Mouse (Mus musculus): Measurements from ENCODE around the gene Ssb.

Ssb gene

DNA sequence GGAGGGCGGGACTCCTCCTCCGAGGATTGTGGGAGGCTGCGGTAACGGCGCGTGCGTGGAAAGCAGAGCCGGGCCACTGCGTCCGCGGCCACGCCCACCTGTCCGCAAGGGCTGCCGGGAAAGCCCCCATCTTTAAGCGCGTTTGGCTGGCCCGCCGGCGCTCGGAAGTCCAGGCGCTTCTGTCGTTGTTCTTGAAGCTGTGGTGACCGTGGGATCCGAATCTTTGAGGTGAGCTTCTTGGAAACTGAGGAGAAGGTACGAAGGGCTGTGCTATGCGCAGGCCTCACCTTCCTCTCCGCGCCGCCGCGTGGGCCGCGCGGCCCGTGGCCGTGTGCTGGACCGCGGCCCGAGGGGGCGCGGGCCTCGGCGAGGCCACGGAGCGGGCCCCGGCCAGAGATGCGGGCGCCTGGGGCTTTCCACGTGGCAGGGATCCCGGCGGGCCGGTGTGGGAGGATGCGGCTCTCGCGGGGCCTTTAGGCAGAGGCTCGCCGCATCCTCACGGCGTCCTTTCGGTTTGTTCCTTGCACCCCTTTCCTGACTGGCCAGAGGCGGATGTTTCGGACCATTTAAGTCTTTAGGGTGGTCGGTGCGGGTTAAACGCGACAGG is at the start of gene Ssb:
Gene Ssb (plus strand): TSS at position 78 of the 607 bp plus-strand sequence.
- peak; percentile 97 for DNase-seq

DNA sequence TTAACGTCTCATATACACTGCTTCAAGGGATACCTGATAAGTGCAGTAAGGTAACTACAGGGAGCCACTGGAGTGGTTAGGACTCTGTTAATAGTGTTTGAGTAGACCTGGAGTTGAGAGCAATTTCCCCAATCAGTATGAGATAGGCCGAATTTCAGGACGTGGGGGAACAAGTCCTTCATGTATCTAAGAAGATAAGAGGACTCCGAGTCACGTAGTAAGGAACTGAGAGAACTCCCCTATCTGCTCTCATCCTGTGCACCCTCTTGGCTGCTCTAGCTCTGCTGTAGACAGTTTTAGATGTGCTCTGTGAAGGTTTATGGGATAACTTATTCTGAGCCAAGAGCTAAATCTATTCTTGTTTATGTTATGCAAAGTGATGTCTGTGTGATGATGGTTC is 44.8 kb upstream of the Ssb start:
- no peak for DNase-seq

DNA sequence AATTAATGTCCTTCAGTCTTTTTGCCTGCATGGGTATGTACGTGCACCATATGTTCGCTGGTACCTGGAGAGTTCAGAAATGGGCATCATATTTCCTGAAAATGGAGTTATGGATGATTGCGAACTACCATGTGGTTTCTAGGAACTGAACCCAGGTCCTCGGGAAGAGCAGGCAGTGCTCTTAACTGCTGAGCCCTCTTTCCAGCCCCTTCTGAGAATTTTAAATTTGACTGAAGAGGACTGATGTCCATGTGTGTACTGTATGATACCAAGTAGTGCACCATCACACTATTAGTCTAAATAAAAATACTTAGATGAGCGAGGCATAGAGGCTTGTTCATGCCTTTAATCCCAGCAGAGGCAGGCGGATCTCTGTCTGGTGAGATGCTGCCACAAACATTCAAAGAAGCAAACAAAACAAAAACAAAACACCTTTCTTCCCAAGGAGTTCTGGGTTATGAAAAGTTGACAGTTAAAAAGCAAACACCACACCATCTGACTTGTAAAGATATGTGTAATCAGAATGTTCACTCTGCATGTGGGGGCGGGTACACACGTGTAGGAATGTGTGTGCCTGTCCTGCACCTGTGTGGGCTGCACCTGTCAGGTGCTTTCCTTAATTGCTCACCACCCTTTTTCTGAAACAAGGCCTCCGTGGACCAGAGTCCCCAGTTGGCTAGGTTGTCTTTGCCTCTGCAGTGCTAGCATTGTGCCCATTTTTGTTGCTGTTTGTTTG is 42.8 kb upstream of the Ssb start:
- DNase-seq: no peak

DNA sequence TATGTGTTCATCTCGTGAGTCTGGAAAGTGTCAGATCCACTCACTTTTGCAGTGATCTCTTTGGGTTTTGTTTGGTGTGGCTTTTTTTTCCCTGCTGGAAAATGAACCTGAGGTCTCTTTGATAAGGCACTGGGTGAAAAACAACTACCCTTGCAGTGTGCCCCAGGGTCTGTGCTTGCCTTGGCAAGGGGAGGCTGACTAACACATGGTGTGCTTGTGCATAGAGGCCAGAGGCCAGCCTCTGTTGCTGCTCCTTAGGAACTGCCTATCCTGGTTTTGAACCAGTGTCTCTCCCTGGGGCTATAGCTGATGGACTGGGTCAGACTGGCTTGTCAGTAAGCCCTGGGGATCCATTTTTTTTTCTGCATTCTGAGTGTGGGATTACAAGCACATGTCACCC is 41.2 kb upstream of the Ssb start:
- no peak for DNase-seq

DNA sequence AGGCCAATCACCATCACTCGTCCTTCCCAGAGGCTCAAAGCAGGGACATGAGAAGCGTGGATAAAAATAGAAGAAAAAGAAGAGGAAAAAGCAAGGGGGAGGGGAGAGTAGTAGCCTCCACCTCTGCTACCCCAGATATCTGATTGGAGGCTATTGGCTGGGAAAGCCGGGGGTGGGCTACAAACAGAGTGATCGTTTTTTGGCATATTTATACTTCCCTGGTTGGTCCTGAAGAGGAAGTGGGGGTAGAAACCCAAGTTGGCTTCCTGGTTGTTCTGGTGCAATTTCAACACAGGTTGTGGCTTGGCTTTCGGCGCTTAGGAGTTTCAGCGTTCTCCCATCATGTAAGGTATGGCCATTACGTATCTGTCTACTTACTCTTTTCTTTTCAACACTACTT is 39.7 kb upstream of the Ssb start, which contains the start of gene Klhl23:
Gene Klhl23 (plus strand): TSS at position 234 of the 400 bp plus-strand sequence.
- DNase-seq: peak; percentile 37

DNA sequence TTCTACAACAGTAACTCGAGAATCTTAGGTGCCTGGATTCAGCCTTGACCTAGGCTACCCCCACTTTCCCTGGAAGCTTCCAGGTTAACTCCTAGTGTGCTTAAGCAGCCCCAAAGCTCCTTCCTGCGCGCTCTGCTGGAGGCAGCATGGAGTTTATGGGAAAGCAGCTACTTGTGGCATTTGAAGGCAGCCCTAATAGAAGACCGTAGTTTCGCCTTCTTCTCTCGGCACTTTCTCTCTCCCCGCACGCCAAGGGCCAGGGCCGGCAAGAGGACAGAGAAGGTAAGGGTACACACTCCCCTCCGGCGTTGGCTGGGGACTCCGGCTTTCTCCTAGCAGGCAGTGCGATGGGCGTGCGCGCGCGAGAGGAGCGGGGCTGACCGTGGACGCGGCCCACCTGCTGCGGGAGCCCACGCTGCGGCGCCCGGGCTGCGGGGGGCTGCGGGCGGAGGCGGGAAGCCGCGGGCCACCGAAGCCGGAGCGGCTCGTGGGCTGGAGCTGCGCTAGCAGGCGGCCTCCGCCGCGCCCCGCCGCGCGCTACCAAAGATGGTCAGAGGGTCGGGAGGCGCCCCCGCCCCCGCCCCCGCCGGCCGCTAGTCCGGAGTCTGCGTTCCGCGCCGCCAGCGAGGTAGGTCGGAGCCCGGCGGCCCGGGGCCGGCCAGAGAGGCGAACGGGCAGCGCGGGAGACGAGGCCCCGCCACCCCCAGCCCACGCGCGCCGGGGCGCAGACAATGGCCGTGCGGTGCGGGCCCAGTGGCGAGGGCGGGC is 38.8 kb upstream of the Ssb start:
- DNase-seq: peak; percentile 28

DNA sequence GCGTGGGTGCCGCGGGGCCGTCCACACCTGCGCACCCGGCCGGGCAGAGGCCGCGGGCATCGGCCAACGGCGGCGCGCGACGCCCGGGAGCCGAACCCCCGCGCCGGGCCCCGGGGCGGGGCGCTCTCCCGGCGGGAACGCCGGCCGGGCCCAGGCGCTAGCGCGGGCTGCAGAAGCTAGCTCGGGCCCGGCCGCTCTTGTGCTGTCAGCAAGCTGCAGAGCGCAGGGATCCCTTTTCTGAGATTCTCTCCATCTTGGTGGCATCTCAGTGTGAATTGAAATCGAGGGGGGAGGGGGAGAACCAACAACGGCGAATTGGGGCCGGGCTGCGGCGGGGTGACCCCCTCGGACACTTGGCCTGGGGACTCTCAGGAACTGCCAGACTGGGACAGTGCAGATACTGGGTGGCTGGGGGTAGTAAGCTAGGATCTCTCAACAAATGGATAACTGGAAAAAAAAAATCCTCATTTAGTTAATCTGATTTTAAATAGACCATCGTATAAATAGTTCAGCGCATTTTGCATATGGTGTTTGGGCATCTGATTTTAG is 38.2 kb upstream of the Ssb start:
- peak; percentile 27 for DNase-seq

DNA sequence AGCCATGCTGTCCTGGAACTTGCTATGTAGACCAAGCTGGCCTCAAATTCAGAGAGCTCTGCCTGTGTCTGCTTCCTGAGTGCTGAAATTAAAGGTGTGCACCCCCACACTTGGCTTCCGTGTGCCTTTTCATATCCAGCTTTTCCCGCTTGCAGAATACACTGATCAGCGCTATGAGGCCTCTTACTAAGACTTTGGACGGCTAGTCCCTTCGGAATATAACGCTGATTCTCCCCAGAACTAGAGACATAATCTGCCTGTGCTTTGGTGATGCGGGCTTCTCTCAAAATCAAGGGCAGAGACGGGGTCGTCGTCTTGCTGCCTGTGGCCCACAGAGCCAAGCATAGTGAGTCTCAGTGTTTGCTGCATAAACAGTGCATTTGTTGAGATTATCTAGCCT is 35.5 kb upstream of the Ssb start:
- no peak for DNase-seq

DNA sequence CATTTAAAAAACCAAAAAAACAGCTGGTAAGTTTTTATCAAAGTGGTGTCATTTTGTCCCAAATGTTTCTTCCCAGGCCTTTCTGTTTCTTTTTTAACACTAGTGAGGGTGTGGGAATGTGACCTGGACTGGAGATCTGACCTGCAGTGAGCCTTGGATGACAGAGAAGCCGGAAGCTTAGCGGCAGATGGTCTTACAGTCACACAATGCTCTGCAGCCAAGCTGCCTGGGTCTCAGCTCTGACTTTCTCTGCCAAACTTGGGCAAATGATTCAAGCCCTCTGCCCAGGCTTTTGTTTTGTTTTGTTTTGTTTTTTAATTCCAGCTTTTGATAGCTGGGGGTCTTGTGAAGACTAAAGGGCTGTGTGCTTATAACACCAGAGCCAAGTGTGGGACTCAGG is 35.0 kb upstream of the Ssb start:
- peak; percentile 41 for DNase-seq

DNA sequence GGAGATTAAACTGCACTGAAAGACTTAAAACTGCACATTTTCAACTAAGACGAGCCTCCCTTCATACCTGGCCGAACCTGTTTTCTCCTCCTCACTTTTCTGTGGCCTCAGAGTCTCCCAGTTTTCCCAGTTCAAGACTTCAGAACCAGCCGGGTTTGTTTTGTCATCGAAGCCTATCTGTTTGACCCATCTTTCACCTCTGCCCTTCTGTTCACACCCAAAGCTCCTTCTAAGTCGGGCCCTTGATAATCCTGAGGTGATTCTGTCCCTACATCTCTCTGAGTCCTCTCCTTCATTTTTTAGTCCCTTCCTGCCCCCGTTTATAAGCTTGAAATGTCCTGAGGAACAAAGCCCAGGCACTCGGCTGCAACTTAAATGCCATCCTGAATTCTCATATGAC is 33.3 kb upstream of the Ssb start:
- no peak for DNase-seq

DNA sequence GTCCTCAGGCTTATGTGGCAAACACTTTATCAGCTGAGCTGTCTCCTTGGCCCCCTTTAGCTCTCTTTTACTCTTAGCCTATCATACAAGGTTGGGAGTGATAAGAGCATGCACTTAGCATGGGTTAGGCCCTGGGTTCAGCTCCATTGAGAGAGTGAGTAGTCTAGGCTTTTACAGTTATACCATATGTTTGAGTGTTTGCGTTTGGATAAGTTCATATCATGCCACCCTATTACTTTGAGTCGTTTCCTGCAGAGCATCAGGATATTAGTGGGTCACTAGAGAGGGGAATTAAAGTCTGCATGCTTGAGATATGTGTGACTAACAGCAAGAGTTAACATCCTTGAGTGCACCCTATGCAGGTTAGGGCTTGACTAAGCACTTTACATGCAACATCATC is 31.7 kb upstream of the Ssb start:
- no peak for DNase-seq

DNA sequence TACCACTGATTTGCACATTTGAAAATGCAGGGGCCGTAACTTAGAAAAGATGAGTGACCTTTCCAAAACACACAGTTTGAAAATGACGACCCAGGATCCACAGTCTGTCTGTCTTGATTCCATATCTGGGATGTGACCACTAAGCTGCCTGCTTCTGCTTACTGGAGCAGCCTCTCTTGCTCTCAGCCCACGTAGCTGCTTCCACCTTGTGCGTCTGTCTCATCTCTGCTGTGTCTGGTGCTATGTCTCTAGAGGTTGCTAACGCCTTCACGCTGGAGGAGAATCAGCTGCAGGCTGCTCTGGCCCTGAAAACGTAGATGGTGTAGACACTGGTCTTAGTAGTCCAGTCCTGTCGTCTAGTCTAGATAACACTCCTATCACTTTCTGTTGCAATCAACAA is 31.2 kb upstream of the Ssb start:
- no peak for DNase-seq

DNA sequence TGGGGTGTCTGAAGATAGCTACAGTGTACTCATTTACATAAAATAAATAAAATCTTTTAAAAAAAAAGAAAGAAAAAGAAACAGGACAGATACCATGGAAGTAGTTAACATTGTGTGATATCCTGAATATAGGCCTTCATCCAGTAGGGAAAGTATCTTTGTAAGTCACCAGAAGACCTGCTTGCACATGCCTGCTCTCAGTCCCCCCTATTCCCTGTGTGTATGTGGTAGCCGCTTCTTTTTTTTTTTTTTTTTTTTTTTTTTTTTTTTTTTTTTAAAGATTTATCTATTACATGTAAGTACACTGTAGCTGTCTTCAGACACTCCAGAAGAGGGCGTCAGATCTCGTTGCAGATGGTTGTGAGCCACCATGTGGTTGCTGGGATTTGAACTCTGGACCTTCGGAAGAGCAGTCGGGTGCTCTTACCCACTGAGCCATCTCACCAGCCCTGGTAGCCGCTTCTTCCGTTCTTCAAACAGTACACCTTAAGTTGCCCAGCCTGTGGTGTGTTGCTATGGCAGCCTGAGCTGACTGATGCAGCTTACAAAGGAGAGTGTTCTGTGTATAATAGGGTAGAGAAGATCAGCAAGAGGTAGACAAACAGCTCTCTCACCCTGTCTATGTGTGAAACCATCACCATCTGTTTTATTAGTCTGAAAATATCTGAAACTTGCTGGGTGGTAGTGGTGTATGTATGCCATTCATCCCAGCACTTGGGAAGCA is 24.0 kb upstream of the Ssb start:
- no peak for DNase-seq

DNA sequence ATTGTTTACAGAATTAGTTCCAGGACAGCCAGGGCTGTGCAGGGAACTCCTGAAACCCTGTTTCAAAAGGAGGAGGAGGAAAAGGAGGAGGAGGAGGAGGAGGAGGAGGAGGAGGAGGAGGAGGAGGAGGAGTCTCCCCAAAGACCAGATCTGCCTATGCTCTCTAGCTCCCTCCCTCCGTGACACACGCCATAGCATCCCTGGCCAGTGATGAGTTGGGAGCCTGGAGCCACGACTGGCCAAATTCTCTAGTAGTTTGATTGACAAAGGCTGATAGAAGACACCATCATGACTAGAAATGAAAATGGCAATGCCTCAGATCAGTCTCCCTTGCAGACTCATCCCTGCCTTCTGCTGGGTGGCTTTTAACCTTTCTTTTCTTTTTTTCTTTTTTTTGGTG is 23.4 kb upstream of the Ssb start:
- no peak for DNase-seq

DNA sequence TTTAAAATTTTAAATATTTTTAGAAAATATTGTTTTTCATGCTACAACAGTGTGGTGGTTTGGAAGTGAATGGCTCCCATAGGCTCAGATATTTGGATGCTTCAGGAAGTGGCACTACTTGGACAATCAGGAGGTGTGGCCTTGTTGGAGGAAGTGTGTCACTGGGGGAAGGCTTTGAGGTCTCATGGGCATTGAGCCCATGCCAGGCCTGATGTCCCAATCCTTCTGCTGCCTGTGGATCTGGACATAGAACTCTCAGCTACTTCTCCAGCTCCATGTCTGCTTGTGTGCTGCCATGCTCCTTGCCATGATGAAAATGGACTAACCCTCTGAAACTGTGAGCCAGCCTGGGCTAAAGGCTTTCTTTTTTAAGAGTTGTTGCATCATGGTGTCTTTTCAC is 22.7 kb upstream of the Ssb start:
- no peak for DNase-seq

DNA sequence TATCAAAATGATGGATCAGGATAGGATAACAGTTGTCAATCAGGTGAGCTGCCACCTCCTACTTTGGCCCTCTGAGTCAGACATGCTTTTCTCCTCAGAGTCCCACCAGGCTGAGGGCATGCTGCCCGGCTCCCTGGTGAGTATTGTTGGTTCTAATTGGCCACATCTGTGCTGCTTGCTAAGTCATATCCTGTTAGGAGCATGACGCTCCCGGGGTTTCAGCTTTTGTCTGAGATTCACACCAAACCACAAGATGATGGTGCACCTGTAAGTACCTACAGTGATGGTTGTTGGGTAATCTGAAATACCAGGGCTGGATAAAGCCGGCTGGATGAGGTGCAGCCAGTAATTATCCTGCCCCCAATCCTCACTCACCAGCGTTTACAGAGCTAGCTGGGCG is 21.1 kb upstream of the Ssb start:
- DNase-seq: no peak

DNA sequence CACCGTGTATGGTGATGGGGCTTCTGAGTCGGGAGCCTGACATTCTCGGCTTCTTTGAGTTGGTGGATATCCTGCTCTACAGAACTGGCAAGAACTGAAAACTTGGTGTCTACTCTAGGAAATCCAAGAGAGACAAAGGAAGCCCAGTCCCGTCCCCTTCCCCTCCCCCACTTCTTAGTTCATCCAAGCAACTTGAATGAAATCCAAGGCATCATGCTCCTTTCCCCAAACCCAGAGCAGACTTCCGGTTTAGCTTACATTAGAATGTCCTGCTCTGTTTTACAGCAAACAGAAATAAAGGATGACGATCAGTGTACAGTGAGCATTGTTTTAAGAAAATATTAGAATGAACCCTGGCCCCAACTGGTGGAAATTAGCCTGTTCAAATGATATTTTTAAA is 12.1 kb upstream of the Ssb start:
- peak; percentile 32 for DNase-seq

DNA sequence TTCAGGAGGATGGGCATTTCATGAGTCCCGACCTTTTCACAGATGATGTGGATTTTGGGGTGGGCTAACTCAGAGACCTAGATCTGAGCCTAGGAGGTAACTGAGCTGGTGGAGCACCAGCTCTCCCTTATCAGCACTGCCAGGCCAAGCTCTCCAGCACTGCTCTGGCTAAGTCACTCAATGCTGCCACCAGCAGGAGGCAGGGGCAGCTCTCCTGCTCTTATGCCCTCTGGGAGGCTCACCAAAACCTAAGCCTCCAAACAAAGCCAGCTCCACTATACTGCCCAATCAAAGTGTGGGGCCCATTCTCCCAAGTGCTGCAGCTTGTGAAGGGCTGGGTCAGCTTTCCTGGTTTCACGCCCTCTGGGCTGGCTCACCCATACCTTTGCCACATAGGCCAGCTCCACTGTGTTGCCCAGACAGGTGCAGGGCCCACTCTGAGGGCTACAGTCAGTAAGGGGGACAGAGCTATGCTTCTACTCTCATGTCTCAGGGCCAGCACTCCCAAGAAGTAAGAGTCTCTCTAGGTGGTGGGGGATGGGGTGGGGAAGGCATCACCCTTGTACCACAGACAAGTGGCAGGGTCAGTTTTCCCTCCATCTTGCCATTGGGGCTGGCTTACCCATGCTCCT is 9.8 kb upstream of the Ssb start:
- DNase-seq: no peak

DNA sequence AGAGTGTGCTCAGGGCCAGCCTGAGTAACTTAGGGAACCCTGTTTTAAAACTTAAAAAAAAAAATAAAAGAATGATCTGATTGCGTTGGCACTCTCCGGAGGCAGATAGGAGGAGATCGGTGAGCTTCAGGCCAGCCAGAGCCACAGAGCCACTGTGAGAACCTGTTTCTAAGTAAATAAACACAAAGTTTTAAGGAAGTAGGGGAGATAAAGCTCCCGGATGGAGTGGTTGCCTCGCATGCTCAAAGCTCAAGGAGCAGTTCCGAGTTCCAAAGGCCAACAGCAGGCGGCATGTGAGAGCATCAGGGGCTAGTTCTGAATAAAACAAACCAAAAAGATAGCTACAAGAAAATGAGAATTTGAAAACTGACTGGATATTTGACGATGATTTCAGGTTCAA is 5.0 kb upstream of the Ssb start:
- DNase-seq: peak; percentile 71

DNA sequence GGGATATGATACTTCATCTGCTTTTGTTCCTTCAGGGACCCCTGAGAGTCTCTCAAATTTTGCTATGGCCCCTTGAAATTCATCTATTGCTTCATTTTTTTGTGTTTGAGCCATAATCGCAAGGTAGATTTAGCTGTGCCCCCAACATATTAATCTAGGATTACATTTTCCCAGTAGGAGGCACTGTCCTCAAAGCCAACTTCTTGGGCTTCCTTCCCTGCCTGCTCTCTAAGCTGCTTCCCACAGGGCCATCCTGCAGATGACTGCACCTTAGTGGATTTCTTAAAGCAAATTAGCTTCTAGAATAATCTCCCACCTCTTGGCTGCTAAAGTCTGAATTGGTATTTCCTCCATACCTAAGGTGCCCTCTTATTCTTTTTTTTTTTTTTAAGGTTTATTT is 3.5 kb upstream of the Ssb start:
- no peak for DNase-seq

DNA sequence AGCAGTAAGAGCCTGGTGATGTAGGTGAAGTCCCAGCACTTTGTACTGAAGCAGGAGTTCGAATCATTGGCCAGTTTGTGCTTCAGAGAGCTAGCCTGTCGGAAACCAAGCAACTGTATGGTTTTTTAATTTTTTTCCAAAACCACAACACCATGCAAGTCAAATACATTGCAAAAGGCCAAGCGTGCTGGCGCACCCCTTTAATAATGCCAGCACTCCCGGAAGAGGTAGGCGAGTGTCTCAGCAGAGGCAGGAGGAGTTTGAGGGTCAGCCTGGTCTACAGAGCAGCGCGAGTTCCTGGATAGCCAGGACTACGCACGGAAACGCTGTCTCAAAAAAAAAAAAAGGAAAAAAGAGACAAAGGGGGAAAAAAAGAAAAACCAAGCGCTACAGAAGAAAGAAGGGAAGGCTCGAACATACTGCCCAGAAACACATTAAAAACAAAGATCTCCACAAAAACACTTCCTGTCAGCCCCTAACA is 350 bp upstream of the Ssb start:
- peak; percentile 56 for DNase-seq

DNA sequence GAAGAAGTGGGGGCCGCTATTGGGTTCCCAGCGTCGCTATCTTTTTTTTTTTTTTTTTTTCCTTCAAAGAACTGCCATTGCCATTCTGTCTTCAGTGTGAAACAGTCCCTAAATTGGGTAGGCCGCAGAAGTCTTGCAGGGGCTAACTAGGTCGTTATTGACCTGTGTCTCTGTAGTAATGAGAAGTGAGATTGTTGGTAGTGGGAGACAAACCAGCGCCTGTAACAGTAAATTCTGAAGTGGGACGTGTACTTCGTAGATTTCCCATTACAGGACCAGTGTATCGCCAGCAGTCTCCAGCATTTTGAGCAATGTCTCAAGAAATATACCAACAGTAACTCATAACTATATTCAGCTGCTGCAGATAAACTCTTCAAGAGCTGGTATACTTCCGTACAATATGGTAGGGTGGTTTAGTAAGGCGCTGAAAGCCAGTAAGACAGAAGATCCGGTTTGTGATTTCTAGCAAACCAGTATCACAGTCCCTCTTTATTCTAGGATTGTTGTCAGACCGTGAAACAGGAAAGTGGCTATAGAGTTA is 825 bp downstream of the Ssb start:
- no peak for DNase-seq
